Mouse (Mus musculus): ENCODE data around the gene Smurf1.

The Smurf1 gene

GRCm38 (mm10) chr5:144952592-144952991 lies 13.1 kb downstream of the Smurf1 start:
- DNase-seq = no peak

- no peak for DNase-seq
Observed at GRCm38 (mm10) chr5:144950428-144951051, 15.1 kb downstream of the Smurf1 start.

GRCm38 (mm10) chr5:144949856-144950255 lies 15.8 kb downstream of the Smurf1 start:
- DNase-seq = peak in 1 of 2 experiments; percentile 45

- DNase-seq = no peak
Observed at GRCm38 (mm10) chr5:144948422-144948821, 17.2 kb downstream of the Smurf1 start.

GRCm38 (mm10) chr5:144948002-144948401 lies 17.6 kb downstream of the Smurf1 start:
- DNase-seq = no peak

- no peak for DNase-seq
Observed at GRCm38 (mm10) chr5:144946032-144946431, 19.6 kb downstream of the Smurf1 start.

- no peak for DNase-seq
Observed at GRCm38 (mm10) chr5:144944932-144945331, 20.7 kb downstream of the Smurf1 start.

- DNase-seq = no peak
Observed at GRCm38 (mm10) chr5:144944370-144944769, 21.3 kb downstream of the Smurf1 start.

- DNase-seq = no peak
Observed at GRCm38 (mm10) chr5:144943346-144943745, 22.3 kb downstream of the Smurf1 start.

- no peak for DNase-seq
Observed at GRCm38 (mm10) chr5:144942431-144942830, 23.2 kb downstream of the Smurf1 start.

GRCm38 (mm10) chr5:144940904-144941303 lies 24.7 kb downstream of the Smurf1 start:
- DNase-seq = no peak

GRCm38 (mm10) chr5:144937304-144937703 lies 28.3 kb downstream of the Smurf1 start:
- DNase-seq = no peak

GRCm38 (mm10) chr5:144933486-144933885 lies 32.2 kb downstream of the Smurf1 start:
- no peak for DNase-seq

- peak in 1 of 2 experiments; percentile 71 for DNase-seq
Observed at GRCm38 (mm10) chr5:144931841-144932240, 33.8 kb downstream of the Smurf1 start.

GRCm38 (mm10) chr5:144928856-144929713 lies 36.6 kb downstream of the Smurf1 start:
- DNase-seq = peak; percentile 42 to 68

GRCm38 (mm10) chr5:144926275-144926674 lies 39.4 kb downstream of the Smurf1 start:
- no peak for DNase-seq

- DNase-seq = no peak
Observed at GRCm38 (mm10) chr5:144923351-144923750, 42.3 kb downstream of the Smurf1 start.

GRCm38 (mm10) chr5:144919790-144920189 lies 45.9 kb downstream of the Smurf1 start:
- no peak for DNase-seq

- DNase-seq = no peak
Observed at GRCm38 (mm10) chr5:144919194-144919593, 46.5 kb downstream of the Smurf1 start.

GRCm38 (mm10) chr5:144918204-144918603 lies 47.4 kb downstream of the Smurf1 start:
- DNase-seq = no peak

- no peak for DNase-seq
Observed at GRCm38 (mm10) chr5:144917172-144917571, 48.5 kb downstream of the Smurf1 start.

- DNase-seq = no peak
Observed at GRCm38 (mm10) chr5:144915828-144916227, 49.8 kb downstream of the Smurf1 start.

- peak; percentile 17 to 62 for DNase-seq
Observed at GRCm38 (mm10) chr5:144914433-144914906, 51.2 kb downstream of the Smurf1 start.

GRCm38 (mm10) chr5:144913923-144914322 lies 51.7 kb downstream of the Smurf1 start:
- DNase-seq = no peak

All from kidney, postnatal 25 days (tissue).